18 mouse cellular contexts compared by ENCODE assay signal in genomic region chr11:82837848-82838247, GRCm38 (mm10). TPM values are rescaled to one million over a fixed set of nuclear protein-coding genes. Genes with fewer than 3 reads are reported as not detected.
DNase-seq lines count a peak whose midpoint lies in the region; ATAC-seq and TF ChIP-seq lines count a peak whose summit lies in the region.
"Had no signal": no experiment of that assay in that cellular context is flagged by ENCODE, and none has a peak within 500 bp of the region (broad histone marks: within the 10 kb centered on the region; RNA-seq: fewer than 3 reads in every experiment).

No protein-coding gene starts in this region.

- no peak for ATAC-seq in forebrain, postnatal 0 days
- ATAC-seq in kidney, embryonic 16.5 days (ENCODE audit: low FRiP score, low TSS enrichment), result no peak
- ATAC-seq in midbrain, embryonic 13.5 days, result no peak
- no peak for ATAC-seq in midbrain, embryonic 16.5 days
- ATAC-seq in liver, embryonic 13.5 days (ENCODE audit: low read depth), result peak; percentile 55; the same call in 1 of the 2 replicates

- H3K27ac ChIP-seq in forebrain, embryonic 10.5 days, result peak overlapping the region; percentile 42
- no peak overlapping the region for H3K27ac ChIP-seq in forebrain, postnatal 0 days (ENCODE audit: low read depth, low read length)
- peak overlapping the region; percentile 5; the same call in 1 of the 2 replicates for H3K27ac ChIP-seq in kidney, embryonic 16.5 days (ENCODE audit: low read length)
- 0 out of 2 replicates have a peak overlapping the region, but pooled peaks have one; percentile 11 for H3K27ac ChIP-seq in midbrain, embryonic 13.5 days
- no peak overlapping the region for H3K27ac ChIP-seq in midbrain, embryonic 16.5 days (ENCODE audit: low read length)
- 0 out of 2 replicates have a peak overlapping the region, but pooled peaks have one; percentile 13 for H3K27ac ChIP-seq in liver, embryonic 13.5 days

- no peak for DNase-seq in forebrain, embryonic 10.5 days (ENCODE audit: extremely low spot score, low spot score)
- no peak for DNase-seq in forebrain, postnatal 0 days
- DNase-seq in kidney, postnatal 36 days, result no peak
- DNase-seq in liver, embryonic 13.5 days, result no peak
- no peak for DNase-seq in right cerebral cortex, postnatal 36 days (ENCODE audit: low spot score in 2 of 2)
- DNase-seq: cerebellum, adult 18-20 months; gastrocnemius, postnatal 36 days; kidney, postnatal 10 days; lung, adult 2 months; lung, postnatal 4 days; right cerebral cortex, postnatal 4 days had no signal

- no peaks in the 10 kb centered on the region for H3K36me3 ChIP-seq in forebrain, embryonic 10.5 days (replicated peaks)
- H3K36me3 ChIP-seq in forebrain, postnatal 0 days (ENCODE audit: insufficient read depth), result no peaks in the 10 kb centered on the region
- no peaks in the 10 kb centered on the region for H3K36me3 ChIP-seq in kidney, embryonic 16.5 days (ENCODE audit: insufficient read depth, low read length)
- no peaks in the 10 kb centered on the region for H3K36me3 ChIP-seq in midbrain, embryonic 13.5 days
- no peaks in the 10 kb centered on the region for H3K36me3 ChIP-seq in midbrain, embryonic 16.5 days (ENCODE audit: control insufficient read depth, insufficient read depth, low read length)
- peaks cover 30% of the 10 kb centered on the region for H3K36me3 ChIP-seq in liver, embryonic 13.5 days

- H3K9me3 ChIP-seq in forebrain, embryonic 10.5 days, result no peaks in the 10 kb centered on the region
- no peaks in the 10 kb centered on the region for H3K9me3 ChIP-seq in forebrain, postnatal 0 days (ENCODE audit: low read length)
- peaks cover 3% of the 10 kb centered on the region; the same call in 1 of the 2 replicates for H3K9me3 ChIP-seq in kidney, embryonic 16.5 days (ENCODE audit: low read length)
- no peaks in the 10 kb centered on the region for H3K9me3 ChIP-seq in midbrain, embryonic 13.5 days
- H3K9me3 ChIP-seq in midbrain, embryonic 16.5 days (replicated peaks; ENCODE audit: control insufficient read depth, low read length, poor library complexity, severe bottlenecking), result 0 out of 2 replicates have a peak, but pooled peaks cover 2% of the 10 kb centered on the region
- no peaks in the 10 kb centered on the region for H3K9me3 ChIP-seq in liver, embryonic 13.5 days (replicated peaks)

- WGBS in forebrain, embryonic 10.5 days, result 19% methylated on average over 7 of the region's 7 CpGs
- WGBS in forebrain, postnatal 0 days, result 20% methylated on average over 7 of the region's 7 CpGs
- WGBS in kidney, embryonic 16.5 days, result 55% methylated on average over 7 of the region's 7 CpGs
- 13% methylated on average over 7 of the region's 7 CpGs for WGBS in midbrain, embryonic 13.5 days
- WGBS in midbrain, embryonic 16.5 days, result 17% methylated on average over 7 of the region's 7 CpGs
- WGBS in liver, embryonic 13.5 days (ENCODE audit: insufficient replicate concordance), result 32% methylated on average over 7 of the region's 7 CpGs

- no peak overlapping the region for H3K4me2 ChIP-seq in forebrain, postnatal 0 days (ENCODE audit: low read depth)
- no peak overlapping the region for H3K4me2 ChIP-seq in kidney, embryonic 16.5 days (replicated peaks; ENCODE audit: low read depth, low read length)
- H3K4me2 ChIP-seq in midbrain, embryonic 13.5 days (replicated peaks), result peak overlapping the region; percentile 9; the same call in 1 of the 2 replicates
- H3K4me2 ChIP-seq in midbrain, embryonic 16.5 days (ENCODE audit: low read length), result no peak overlapping the region
- no peak overlapping the region for H3K4me2 ChIP-seq in liver, embryonic 13.5 days

- H3K9ac ChIP-seq in forebrain, postnatal 0 days, result no peak overlapping the region
- no peak overlapping the region for H3K9ac ChIP-seq in kidney, embryonic 16.5 days (replicated peaks; ENCODE audit: low read length)
- no peak overlapping the region for H3K9ac ChIP-seq in midbrain, embryonic 13.5 days (replicated peaks)
- no peak overlapping the region for H3K9ac ChIP-seq in midbrain, embryonic 16.5 days (ENCODE audit: low read depth, low read length)
- peak overlapping the region; percentile 18; the same call in 1 of the 2 replicates for H3K9ac ChIP-seq in liver, embryonic 13.5 days

- peaks cover 8% of the 10 kb centered on the region for H3K27me3 ChIP-seq in forebrain, embryonic 10.5 days (ENCODE audit: poor library complexity, severe bottlenecking)
- H3K27me3 ChIP-seq in forebrain, postnatal 0 days (ENCODE audit: insufficient read depth, low read length), result no peaks in the 10 kb centered on the region
- H3K27me3 ChIP-seq in kidney, embryonic 16.5 days (ENCODE audit: insufficient read depth, low read length), result no peaks in the 10 kb centered on the region
- no peaks in the 10 kb centered on the region for H3K27me3 ChIP-seq in midbrain, embryonic 13.5 days
- H3K27me3 ChIP-seq in midbrain, embryonic 16.5 days (ENCODE audit: control insufficient read depth, insufficient read depth, low read depth, low read length), result no peaks in the 10 kb centered on the region
- H3K27me3 ChIP-seq in liver, embryonic 13.5 days, result no peaks in the 10 kb centered on the region

- no peak for TF ChIP-seq CTCF in forebrain, postnatal 0 days (IDR thresholded peaks at IDR 0.05; ENCODE audit: low read depth)

- H3K4me1 ChIP-seq in forebrain, embryonic 10.5 days, result peaks cover 48% of the 10 kb centered on the region
- H3K4me1 ChIP-seq in forebrain, postnatal 0 days (ENCODE audit: insufficient read depth), result no peaks in the 10 kb centered on the region
- H3K4me1 ChIP-seq in kidney, embryonic 16.5 days (ENCODE audit: insufficient read depth, low read length), result peaks cover 41% of the 10 kb centered on the region
- H3K4me1 ChIP-seq in midbrain, embryonic 13.5 days (replicated peaks), result peaks cover 22% of the 10 kb centered on the region
- H3K4me1 ChIP-seq in midbrain, embryonic 16.5 days (ENCODE audit: control insufficient read depth, insufficient read depth, low read length), result peaks cover 12% of the 10 kb centered on the region; the same call in 1 of the 2 replicates
- H3K4me1 ChIP-seq in liver, embryonic 13.5 days (replicated peaks), result peaks cover 86% of the 10 kb centered on the region

- H3K4me3 ChIP-seq in forebrain, embryonic 10.5 days, result peak overlapping the region; percentile 26; the same call in 1 of the 2 replicates
- H3K4me3 ChIP-seq in forebrain, postnatal 0 days (ENCODE audit: low read depth, low read length), result no peak overlapping the region
- no peak overlapping the region for H3K4me3 ChIP-seq in kidney, embryonic 16.5 days (ENCODE audit: low read length)
- H3K4me3 ChIP-seq in midbrain, embryonic 13.5 days (replicated peaks), result no peak overlapping the region
- H3K4me3 ChIP-seq in midbrain, embryonic 16.5 days (ENCODE audit: low read depth, low read length), result no peak overlapping the region
- no peak overlapping the region for H3K4me3 ChIP-seq in liver, embryonic 13.5 days (replicated peaks)
- H3K4me3 ChIP-seq: myocyte had no signal

RNA-seq across cellular contexts. Expression of gene Rffl, which starts 33.2 kb away (rescaled TPM):
- 8.8 and 9.5 TPM in 2 replicates for polyA plus RNA-seq in forebrain, embryonic 10.5 days (2016; fragmentation: Nextera tagmentation; extraction: Ambion mirVana)
- total RNA-seq in forebrain, postnatal 0 days (2014; rRNA removed), result 4.3 and 6.0 TPM in 2 replicates
- polyA plus RNA-seq in forebrain, postnatal 0 days (2015; fragmentation: Nextera tagmentation; extraction: Ambion mirVana), result 2.3 and 2.8 TPM in 2 replicates
- 23.7 and 25.0 TPM in 2 replicates for polyA plus RNA-seq in kidney, embryonic 16.5 days (2015; fragmentation: Nextera tagmentation; extraction: Ambion mirVana)
- 4.5 and 5.9 TPM in 2 replicates for polyA plus RNA-seq in midbrain, embryonic 13.5 days (2015; fragmentation: Nextera tagmentation; extraction: Ambion mirVana)
- polyA plus RNA-seq in midbrain, embryonic 16.5 days (2015; fragmentation: Nextera tagmentation; extraction: Ambion mirVana), result 3.9 and 4.2 TPM in 2 replicates
- polyA plus RNA-seq in liver, embryonic 13.5 days (2015; fragmentation: Nextera tagmentation; extraction: Ambion mirVana), result 20.2 and 25.3 TPM in 2 replicates

RNA-seq across cellular contexts. Expression of gene Rad51d, which starts 52.6 kb away (rescaled TPM):
- polyA plus RNA-seq in forebrain, embryonic 10.5 days (2016; fragmentation: Nextera tagmentation; extraction: Ambion mirVana), result 15.3 and 18.0 TPM in 2 replicates
- total RNA-seq in forebrain, postnatal 0 days (2014; rRNA removed), result 8.6 and 9.5 TPM in 2 replicates
- 13.4 and 14.0 TPM in 2 replicates for polyA plus RNA-seq in forebrain, postnatal 0 days (2015; fragmentation: Nextera tagmentation; extraction: Ambion mirVana)
- polyA plus RNA-seq in kidney, embryonic 16.5 days (2015; fragmentation: Nextera tagmentation; extraction: Ambion mirVana), result 13.8 and 15.1 TPM in 2 replicates
- polyA plus RNA-seq in midbrain, embryonic 13.5 days (2015; fragmentation: Nextera tagmentation; extraction: Ambion mirVana), result 12.1 and 13.8 TPM in 2 replicates
- polyA plus RNA-seq in midbrain, embryonic 16.5 days (2015; fragmentation: Nextera tagmentation; extraction: Ambion mirVana), result 13.6 and 13.7 TPM in 2 replicates
- 6.8 and 8.0 TPM in 2 replicates for polyA plus RNA-seq in liver, embryonic 13.5 days (2015; fragmentation: Nextera tagmentation; extraction: Ambion mirVana)

RNA-seq across cellular contexts. Expression of gene Fndc8, which starts 54.1 kb away (rescaled TPM):
- 0.18 and 0.22 TPM in 2 replicates for polyA plus RNA-seq in forebrain, embryonic 10.5 days (2016; fragmentation: Nextera tagmentation; extraction: Ambion mirVana)
- not detected in 2 replicates for total RNA-seq in forebrain, postnatal 0 days (2014; rRNA removed)
- polyA plus RNA-seq in forebrain, postnatal 0 days (2015; fragmentation: Nextera tagmentation; extraction: Ambion mirVana), result 0.06 and 0.29 TPM in 2 replicates
- polyA plus RNA-seq in kidney, embryonic 16.5 days (2015; fragmentation: Nextera tagmentation; extraction: Ambion mirVana), result 0.26 and 0.51 TPM in 2 replicates
- 0.48 and 0.62 TPM in 2 replicates for polyA plus RNA-seq in midbrain, embryonic 13.5 days (2015; fragmentation: Nextera tagmentation; extraction: Ambion mirVana)
- polyA plus RNA-seq in midbrain, embryonic 16.5 days (2015; fragmentation: Nextera tagmentation; extraction: Ambion mirVana), result 1.0 and 1.1 TPM in 2 replicates
- polyA plus RNA-seq in liver, embryonic 13.5 days (2015; fragmentation: Nextera tagmentation; extraction: Ambion mirVana), result 0.05 and 0.08 TPM in 2 replicates
- total RNA-seq: gastrocnemius, postnatal 36 days; layer of hippocampus, postnatal 14 days; left cerebral cortex, postnatal 25 days had no signal
- polyA plus RNA-seq: frontal cortex, adult 2 months had no signal

RNA-seq across cellular contexts. Expression of gene Lig3, which starts 56.9 kb away (rescaled TPM):
- 50.3 and 51.4 TPM in 2 replicates for polyA plus RNA-seq in forebrain, embryonic 10.5 days (2016; fragmentation: Nextera tagmentation; extraction: Ambion mirVana)
- 41.2 and 53.6 TPM in 2 replicates for total RNA-seq in forebrain, postnatal 0 days (2014; rRNA removed)
- 13.4 and 18.3 TPM in 2 replicates for polyA plus RNA-seq in forebrain, postnatal 0 days (2015; fragmentation: Nextera tagmentation; extraction: Ambion mirVana)
- 33.2 and 35.4 TPM in 2 replicates for polyA plus RNA-seq in kidney, embryonic 16.5 days (2015; fragmentation: Nextera tagmentation; extraction: Ambion mirVana)
- 31.8 and 36.0 TPM in 2 replicates for polyA plus RNA-seq in midbrain, embryonic 13.5 days (2015; fragmentation: Nextera tagmentation; extraction: Ambion mirVana)
- 25.6 and 28.5 TPM in 2 replicates for polyA plus RNA-seq in midbrain, embryonic 16.5 days (2015; fragmentation: Nextera tagmentation; extraction: Ambion mirVana)
- 10.2 and 12.0 TPM in 2 replicates for polyA plus RNA-seq in liver, embryonic 13.5 days (2015; fragmentation: Nextera tagmentation; extraction: Ambion mirVana)

Comparison
In these comparisons a context has a peak if more than half of its experiments do, and no peak if none do; other contexts are left out.
1. H3K27ac ChIP-seq: peak in forebrain, embryonic 10.5 days (single experiment), kidney, embryonic 16.5 days (single experiment), midbrain, embryonic 13.5 days (single experiment) and liver, embryonic 13.5 days (single experiment); none in forebrain, postnatal 0 days (single experiment) and midbrain, embryonic 16.5 days (single experiment).